Mouse (Mus musculus): ENCODE measurements at regions not wholly inside any gene's neighbourhood (a gene's known extent, or its start where the extent isn't known, plus 50 kb on each side); places are given as distances from the start of the nearest gene placed in this dataset.

DNA sequence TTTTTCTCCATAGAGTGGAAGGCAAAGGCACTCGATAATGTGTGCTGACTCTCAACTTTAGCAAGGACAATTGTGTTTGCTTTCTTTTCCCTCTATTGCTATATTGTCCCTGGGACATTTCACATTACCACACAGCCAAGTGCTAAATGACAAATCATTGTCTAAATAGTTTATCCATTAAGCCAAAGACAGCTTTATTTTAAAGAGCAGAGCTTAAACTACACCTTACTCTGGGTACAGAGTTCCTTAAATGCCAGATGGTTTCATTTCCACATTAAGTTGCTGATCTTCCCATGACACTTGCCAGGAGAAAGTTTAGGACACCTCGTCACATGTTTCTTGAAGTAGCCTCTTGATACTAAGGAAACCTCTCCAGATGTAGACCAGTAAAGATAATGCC, 3269.4 kb downstream of the 9330182O14Rik start:
- TF ChIP-seq EP300 (IDR thresholded peaks at IDR 0.05) (no peak), CTCF (IDR thresholded peaks at IDR 0.05) (no peak)
